Mouse (Mus musculus): ENCODE measurements around the gene Krt7.

Krt7 gene

GRCm38 (mm10) chr15:101446572-101446971 is 35.7 kb downstream of the Krt7 start:
- no peak for DNase-seq (ENCODE audit: low read depth)

DNA sequence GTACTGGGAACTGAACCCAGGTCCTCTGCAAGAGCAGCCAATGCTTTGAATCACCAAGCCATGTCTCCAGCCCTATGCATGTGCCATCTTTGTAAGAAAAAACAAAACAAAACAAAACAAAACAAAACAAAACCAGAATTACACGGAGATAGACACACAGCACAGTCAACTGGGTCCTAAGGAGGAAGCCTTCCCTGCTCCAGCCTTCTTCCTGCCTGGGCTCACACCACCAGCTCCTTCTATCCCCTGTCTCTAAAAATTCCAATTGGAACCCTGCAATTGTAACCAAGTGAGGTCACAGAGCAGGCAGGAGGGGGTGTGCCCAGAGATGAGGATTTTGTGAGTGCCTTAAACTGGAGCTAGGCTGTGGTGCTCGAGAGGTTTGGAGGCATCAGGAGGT is 36.6 kb downstream of the Krt7 start, which contains the start of gene Krt88:
TSS of gene Krt88 (plus strand) at position 301 of the 400 bp plus-strand sequence.
- no peak for DNase-seq (ENCODE audit: low read depth)

DNA sequence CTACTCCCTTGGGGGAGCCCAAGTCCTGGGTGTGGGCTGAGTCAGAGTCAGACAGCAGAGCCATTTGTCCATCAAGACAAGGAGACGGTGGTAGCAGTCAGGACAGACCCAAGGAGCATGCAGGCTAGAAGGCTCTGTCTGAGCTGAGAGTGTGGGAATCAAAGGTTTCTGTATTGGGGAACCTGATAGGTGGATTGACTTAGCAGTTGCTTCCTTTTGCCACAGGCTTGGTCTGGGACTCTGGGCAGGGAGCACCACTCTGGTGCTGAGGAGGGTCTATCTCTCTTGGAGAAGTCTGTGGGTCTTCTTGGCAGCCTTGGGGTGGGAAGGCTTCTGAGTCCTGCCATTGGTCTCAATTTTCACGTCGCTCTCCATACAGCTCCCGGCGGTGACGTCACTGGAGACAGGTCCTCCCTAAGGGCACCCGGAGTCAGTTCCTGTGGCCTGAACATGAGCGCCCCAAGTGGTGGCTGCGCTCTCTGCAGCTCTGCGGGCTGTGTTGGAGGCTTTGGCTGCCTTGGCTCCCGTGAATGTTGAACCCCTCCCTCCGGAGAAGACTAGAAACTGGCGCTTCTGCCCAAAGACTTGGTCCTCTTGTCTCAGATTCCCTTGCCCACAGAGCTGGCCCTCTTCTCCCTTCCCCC is 42.4 kb downstream of the Krt7 start:
- DNase-seq (ENCODE audit: low read depth): peak; percentile 28

- DNase-seq (ENCODE audit: low read depth): no peak
These were observed 43.9 kb downstream of the Krt7 start for GRCm38 (mm10) chr15:101454774-101455173.

GRCm38 (mm10) chr15:101455292-101455691 is 44.4 kb downstream of the Krt7 start:
- no peak for DNase-seq (ENCODE audit: low read depth)

DNA sequence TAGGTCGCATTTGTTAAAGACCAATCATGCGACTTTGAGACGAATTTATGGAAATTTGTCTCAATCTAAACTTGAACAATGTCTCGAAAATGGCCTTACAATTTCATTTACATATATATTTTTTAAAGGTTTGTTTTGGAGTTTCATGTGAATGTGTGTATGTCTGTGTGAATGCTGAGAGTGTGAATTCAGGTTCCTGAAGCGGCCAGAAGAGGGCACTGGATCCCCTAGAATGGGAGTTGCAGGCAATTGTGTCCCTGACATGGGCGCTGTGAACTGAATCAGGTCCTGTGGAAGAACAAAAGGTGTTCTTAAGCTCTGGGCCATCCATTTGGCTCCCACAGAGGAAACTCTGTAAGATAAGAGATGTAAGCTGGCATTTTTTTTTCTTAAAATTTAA is 45.0 kb downstream of the Krt7 start:
- no peak for DNase-seq (ENCODE audit: low read depth)

GRCm38 (mm10) chr15:101458361-101458930 is 47.6 kb downstream of the Krt7 start:
- no peak for DNase-seq (ENCODE audit: low read depth)

GRCm38 (mm10) chr15:101459283-101459682 is 48.4 kb downstream of the Krt7 start:
- no peak for DNase-seq (ENCODE audit: low read depth)

DNA sequence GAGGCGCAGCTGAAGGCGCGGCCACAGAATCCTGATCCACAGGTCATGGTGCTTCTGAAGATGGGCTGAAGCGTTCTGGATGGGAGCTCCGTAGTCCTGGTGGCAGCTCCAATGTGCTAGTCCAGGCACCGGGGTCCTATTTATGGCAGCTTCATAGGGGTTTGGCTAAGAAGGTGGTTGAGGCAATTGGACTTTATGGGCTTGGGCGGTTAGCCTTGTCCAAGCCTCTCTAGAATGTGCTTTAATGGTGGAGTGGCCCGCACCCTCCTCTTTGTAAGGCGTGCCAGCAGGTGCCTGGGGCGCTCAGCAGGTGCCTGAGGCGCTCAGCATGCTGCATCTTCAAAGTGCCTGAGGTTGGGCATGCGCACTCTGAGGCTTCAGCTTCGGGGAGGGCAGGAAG is 52.8 kb downstream of the Krt7 start, which contains the start of gene Krt81:
TSS of gene Krt81 (minus strand) at position 101 of the 400 bp plus-strand sequence.
- no peak for DNase-seq (ENCODE audit: low read depth)

GRCm38 (mm10) chr15:101469093-101469492 is 58.2 kb downstream of the Krt7 start:
- no peak for DNase-seq (ENCODE audit: low read depth)

DNA sequence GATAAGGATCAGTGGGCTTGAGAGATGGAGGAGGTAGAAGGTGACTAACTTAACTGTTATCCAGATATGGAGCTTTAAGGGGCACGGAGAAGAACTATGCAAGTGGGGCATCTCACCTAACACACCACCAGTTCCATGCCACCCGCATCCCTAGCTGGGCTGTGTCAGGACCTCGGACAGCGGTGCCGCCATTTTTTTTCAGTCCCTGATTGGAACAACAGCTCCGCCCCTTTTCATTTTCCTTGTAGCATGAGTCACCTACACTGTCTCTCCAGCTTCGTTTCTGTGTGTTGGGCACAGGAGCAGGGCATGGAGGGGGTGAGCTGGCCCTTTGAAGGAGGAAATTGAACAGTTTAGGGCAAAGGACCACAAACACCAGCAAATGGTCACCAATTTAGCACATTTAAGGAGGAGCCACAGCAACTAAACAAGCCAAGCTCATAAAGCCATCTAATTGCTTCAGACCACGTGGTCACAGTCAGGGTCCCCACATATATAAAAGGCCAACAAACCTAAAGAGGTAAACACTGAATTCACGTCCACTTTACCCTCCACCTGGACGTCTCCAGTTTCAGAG is 62.2 kb downstream of the Krt7 start, which contains the start of gene Krt86:
TSS of gene Krt86 (plus strand) at position 527 of the 577 bp plus-strand sequence.
- peak; percentile 16 for DNase-seq (ENCODE audit: low read depth)

DNA sequence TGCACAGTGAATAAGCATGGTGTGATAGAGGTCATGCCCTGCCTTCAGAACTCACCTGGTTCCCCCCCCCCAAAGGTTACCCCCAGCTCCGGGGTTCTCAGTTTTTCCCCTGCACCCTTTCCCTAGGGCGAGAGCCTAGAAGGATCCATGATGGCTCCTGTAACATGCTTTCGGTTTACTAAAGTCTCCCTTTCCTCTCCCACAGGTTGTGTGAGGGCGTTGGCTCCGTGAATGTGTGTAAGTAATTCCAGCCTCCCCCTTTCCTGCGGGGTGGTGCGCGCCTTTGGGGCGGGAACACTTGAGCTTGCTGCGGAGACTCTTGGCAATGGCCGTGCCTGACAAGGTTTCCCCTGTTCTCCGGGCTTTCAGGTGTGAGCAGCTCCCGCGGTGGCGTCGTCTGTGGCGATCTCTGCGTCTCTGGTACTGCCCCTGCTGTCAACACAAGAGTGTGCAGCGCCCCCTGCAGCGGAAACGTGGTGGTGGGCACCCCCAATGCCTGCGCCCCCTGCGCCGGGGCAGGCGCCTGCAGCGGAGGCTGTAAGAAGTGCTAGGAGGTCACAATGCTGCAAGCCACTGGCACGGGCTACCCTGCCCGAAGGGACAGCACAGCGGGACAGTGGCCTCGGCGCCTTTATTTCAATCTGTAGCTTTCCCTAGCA is 68.3 kb downstream of the Krt7 start:
- no peak for DNase-seq (ENCODE audit: low read depth)

GRCm38 (mm10) chr15:101479666-101480060 is 68.8 kb downstream of the Krt7 start:
- DNase-seq (ENCODE audit: low read depth): no peak
